Mouse (Mus musculus) ES-Bruce4 (cell line): ENCODE measurements around the gene Ttbk2.

Experiments used
- CTCF ChIP-seq: IDR thresholded peaks from one replicate; pipeline ENCODE4 v1.8.1; 2011; ENCODE audit warnings: low read depth, low read length
- POLR2A ChIP-seq: IDR thresholded peaks from one replicate; pipeline ENCODE4 v1.8.1; 2011; ENCODE audit warnings: low read length; ENCODE audit not compliant: insufficient read depth

- no peak for TF ChIP-seq CTCF
- no peak for TF ChIP-seq POLR2A
Measured at GRCm38 (mm10) chr2:120721911-120722310, 128.5 kb downstream of the Ttbk2 start.
